In genomic region chr11:68004191-68004590, GRCm38 (mm10) we compare ENCODE assay signal across 9 mouse cellular contexts. TPM values are rescaled to one million over a fixed set of nuclear protein-coding genes. Genes with fewer than 3 reads are reported as not detected.
DNase-seq lines count a peak whose midpoint lies in the region; ATAC-seq lines count a peak whose summit lies in the region.
"Had no signal": no experiment of that assay in that cellular context is flagged by ENCODE, and none has a peak within 500 bp of the region (broad histone marks: within the 10 kb centered on the region; RNA-seq: fewer than 3 reads in every experiment).

No protein-coding gene starts in this region.

- no peak overlapping the region for H3K4me3 ChIP-seq in lung, embryonic 16.5 days (ENCODE audit: low read length)
- H3K4me3 ChIP-seq: heart, embryonic 15.5 days had no signal

- no peak overlapping the region for H3K9ac ChIP-seq in lung, embryonic 16.5 days (ENCODE audit: low read length)
- H3K9ac ChIP-seq: heart, embryonic 15.5 days had no signal

- WGBS in large intestine, adult 2 months: 17% methylated on average over 6 of the region's 6 CpGs
- 18% methylated on average over 6 of the region's 6 CpGs for WGBS in lung, embryonic 16.5 days

- H3K27ac ChIP-seq in lung, embryonic 16.5 days (ENCODE audit: low read length): no peak overlapping the region
- H3K27ac ChIP-seq: heart, embryonic 15.5 days had no signal

- DNase-seq in A20 (ENCODE audit: low read depth, low spot score) (peak; percentile 44), MEL-GATA-1-ER (ENCODE audit: extremely low read depth, low read depth) (peak; percentile 10)
- peak; percentile 79 for DNase-seq in cerebellum, adult 8-10 months
- peak; percentile 34 to 48 for DNase-seq in gastrocnemius, adult 8-10 months (ENCODE audit: low spot score in 2 of 2)
- DNase-seq in large intestine, adult 2 months (ENCODE audit: low read depth, low spot score): peak; percentile 29
- peak; percentile 67 to 79 for DNase-seq in right cerebral cortex, postnatal 10 days (ENCODE audit: low spot score in 2 of 2)

- H3K27me3 ChIP-seq in lung, embryonic 16.5 days (ENCODE audit: control insufficient read depth, insufficient read depth, low read depth, low read length): no peaks in the 10 kb centered on the region
- H3K27me3 ChIP-seq: heart, embryonic 15.5 days had no signal

- no peaks in the 10 kb centered on the region for H3K9me3 ChIP-seq in lung, embryonic 16.5 days (ENCODE audit: control insufficient read depth, low read length)
- H3K9me3 ChIP-seq: heart, embryonic 15.5 days had no signal

- no peaks in the 10 kb centered on the region for H3K36me3 ChIP-seq in lung, embryonic 16.5 days (ENCODE audit: control insufficient read depth, insufficient read depth, low read length)
- H3K36me3 ChIP-seq: heart, embryonic 15.5 days had no signal

- ATAC-seq in lung, embryonic 16.5 days (ENCODE audit: low read depth): peak; percentile 12; the same call in 1 of the 2 replicates
- no peak for ATAC-seq in monocyte, adult 5-6 weeks (replicated peaks; ENCODE audit: insufficient number of reproducible peaks, low FRiP score, low TSS enrichment, poor library complexity, severe bottlenecking)

- H3K4me1 ChIP-seq in lung, embryonic 16.5 days (replicated peaks; ENCODE audit: control insufficient read depth, insufficient read depth, low read length): peaks cover 15% of the 10 kb centered on the region

- H3K4me2 ChIP-seq in lung, embryonic 16.5 days (ENCODE audit: low read depth, low read length): no peak overlapping the region
- H3K4me2 ChIP-seq: heart, embryonic 15.5 days had no signal

RNA-seq across cellular contexts. Expression of gene Stx8, which starts 38.2 kb away (rescaled TPM):
- total RNA-seq in gastrocnemius, adult 8-10 months (2022): 10 to 100 TPM; 21.5 to 27.4 (median 22.6) TPM
- polyA plus RNA-seq in large intestine, adult 2 months (2012; rRNA removed): 4.9 and 5.8 TPM in 2 replicates
- polyA plus RNA-seq in lung, embryonic 16.5 days (2015; fragmentation: Nextera tagmentation; extraction: Ambion mirVana): 59.3 and 64.7 TPM in 2 replicates
- 48.7 to 55.2 TPM (median 54.3 TPM) in 3 replicates for total RNA-seq in monocyte, adult 5-6 weeks (2017)

RNA-seq across cellular contexts. Expression of gene Cfap52, which starts 38.7 kb away (rescaled TPM):
- 1 to 10 TPM; 1.7 to 7.2 (median 5.0) TPM for total RNA-seq in gastrocnemius, adult 8-10 months (2022)
- 0.53 and 2.0 TPM in 2 replicates for polyA plus RNA-seq in large intestine, adult 2 months (2012; rRNA removed)
- 9.7 and 13.3 TPM in 2 replicates for polyA plus RNA-seq in lung, embryonic 16.5 days (2015; fragmentation: Nextera tagmentation; extraction: Ambion mirVana)
- total RNA-seq in monocyte, adult 5-6 weeks (2017): not detected in 3 replicates

Comparison
In these comparisons a context has a peak if more than half of its experiments do, and no peak if none do; other contexts are left out.
1. DNase-seq: peak in every context shown above with its lines; median percentile 79 in cerebellum, adult 8-10 months; 73 in right cerebral cortex, postnatal 10 days; 44 in A20; 41 in gastrocnemius, adult 8-10 months; 29 in large intestine, adult 2 months; 10 in MEL-GATA-1-ER.